Mouse (Mus musculus) forebrain, embryonic 13.5 days (tissue): ENCODE measurements around the gene Mrgprb8. TPM values are rescaled to one million over a fixed set of nuclear protein-coding genes. Genes with fewer than 3 reads are reported as not detected.
"Not testable (repeated sequence)": the region's sequence is repeated elsewhere in the genome, so short reads cannot be mapped to it uniquely, and the experiment has no call there.

Experiments used
- ATAC-seq: fragments of 200-750 bp; cut with Nextera tagmentation; 2 replicates; pipeline ENCODE4 v1.8.0; 2017
- H3K27ac ChIP-seq: fragments of 300-500 bp; sonication (generic); 2 replicates; pipeline ENCODE4 v1.5.1; 2015; ENCODE audit warnings: inconsistent platforms, mild to moderate bottlenecking, moderate library complexity
- H3K27me3 ChIP-seq: fragments of 300-500 bp; sonication (generic); 2 replicates; pipeline ENCODE4 v1.6.1; 2015; ENCODE audit warnings: mild to moderate bottlenecking, inconsistent platforms
- H3K36me3 ChIP-seq: fragments of 300-500 bp; sonication (generic); 2 replicates; pipeline ENCODE4 v1.6.1; 2015; ENCODE audit warnings: mild to moderate bottlenecking, inconsistent platforms; ENCODE audit not compliant: poor library complexity, severe bottlenecking
- H3K4me1 ChIP-seq: fragments of 300-500 bp; sonication (generic); 2 replicates; pipeline ENCODE4 v1.6.1; 2015; ENCODE audit warnings: inconsistent platforms
- H3K4me2 ChIP-seq: fragments of 300-500 bp; sonication (generic); 2 replicates; pipeline ENCODE4 v1.6.1; 2015; ENCODE audit warnings: inconsistent platforms, mild to moderate bottlenecking, moderate library complexity
- H3K4me3 ChIP-seq: fragments of 300-500 bp; sonication (generic); 2 replicates; pipeline ENCODE4 v1.5.1; 2015; ENCODE audit warnings: mild to moderate bottlenecking, inconsistent platforms
- H3K9ac ChIP-seq: fragments of 300-500 bp; sonication (generic); 2 replicates; pipeline ENCODE4 v1.6.1; 2015; ENCODE audit warnings: mild to moderate bottlenecking, inconsistent platforms
- H3K9me3 ChIP-seq: fragments of 300-500 bp; sonication (generic); replicated peaks from 2 replicates; pipeline ENCODE4 v1.6.1; 2016; ENCODE audit warnings: inconsistent platforms
- WGBS: fragments of 180-500 bp; shearing (Covaris S2); methylation state at CpG from one replicate; pipeline ENCODE4 v1.1.7; 2015; 5-methylcytosine and 5-hydroxymethylcytosine counted together
- polyA plus RNA-seq: library from polyadenylated mRNA; unstranded; fragments of >200 nt; fragmentation: Nextera tagmentation; extraction: Ambion mirVana; gene quantifications from 2 replicates; pipeline ENCODE4 v1.2.1, GENCODE M21; 2015

The Mrgprb8 gene
- polyA plus RNA-seq, result not detected in 2 replicates

- no peak within 1 kb of the TSS for H3K4me3 ChIP-seq
- H3K27ac ChIP-seq, result no peak within 1 kb of the TSS
- no peaks in the 10 kb centered on the region for H3K27me3 ChIP-seq
- no peaks in the 10 kb centered on the region for H3K4me1 ChIP-seq
- no peaks in the 10 kb centered on the region for H3K36me3 ChIP-seq
- no peak within 1 kb of the TSS for H3K4me2 ChIP-seq
- ATAC-seq, result no peak
- 83% methylated on average over 2 of the region's 2 CpGs for WGBS
- H3K9me3 ChIP-seq, result peaks cover 43% of the 10 kb centered on the region
- no peak within 1 kb of the TSS for H3K9ac ChIP-seq
Measured at GRCm38 (mm10) chr7:48388226-48388625, at the start of gene Mrgprb8. Gene Mrgprb8 (plus strand): TSS chr7:48388526.

GRCm38 (mm10) chr7:48435936-48436335, 47.6 kb downstream of the Mrgprb8 start:
- peaks cover 30% of the 10 kb centered on the region for H3K9me3 ChIP-seq
- H3K4me1 ChIP-seq, H3K4me2 ChIP-seq, ATAC-seq, H3K27me3 ChIP-seq, H3K36me3 ChIP-seq, H3K9ac ChIP-seq, H3K4me3 ChIP-seq, H3K27ac ChIP-seq: not testable (repeated sequence)
- 80% methylated on average over 3 of the region's 3 CpGs for WGBS

DNA sequence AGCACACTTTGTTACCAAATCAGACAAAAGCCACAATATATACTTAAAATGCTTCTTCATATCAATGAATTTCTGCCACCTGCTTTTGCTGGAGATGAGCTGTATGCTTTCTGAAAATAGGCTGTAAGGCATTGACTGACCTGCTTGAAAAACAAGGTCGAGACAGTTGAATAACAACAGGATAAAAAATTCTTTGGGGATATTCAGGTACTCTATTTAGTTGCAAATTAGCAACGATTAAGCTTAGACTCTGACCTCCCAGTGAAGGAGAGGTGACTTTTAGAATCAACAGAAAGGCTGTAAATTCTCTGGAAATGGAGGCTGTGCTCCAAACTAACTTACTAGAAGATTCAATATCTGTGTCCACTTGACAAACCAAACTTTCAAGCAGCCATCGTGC, 48.3 kb downstream of the Mrgprb8 start:
- WGBS, result 58% methylated on average over 3 of the region's 3 CpGs
- no peak overlapping the region for H3K4me3 ChIP-seq

More for the DNA sequence above, 48.3 kb downstream of the Mrgprb8 start:
- H3K4me2 ChIP-seq, result no peak overlapping the region
- no peak overlapping the region for H3K9ac ChIP-seq
- no peaks in the 10 kb centered on the region for H3K4me1 ChIP-seq
- H3K9me3 ChIP-seq, result peaks cover 33% of the 10 kb centered on the region
- H3K27me3 ChIP-seq, result no peaks in the 10 kb centered on the region
- no peak for ATAC-seq
- H3K36me3 ChIP-seq, result no peaks in the 10 kb centered on the region
- no peak overlapping the region for H3K27ac ChIP-seq

Other genes with a start within 250 kb of the Mrgprb8 start
- gene Mrgprb5, start 219.5 kb upstream of the Mrgprb8 start, polyA plus RNA-seq, result not detected in 2 replicates
- not detected in 2 replicates for gene Mrgprb4, start 189.2 kb upstream of the Mrgprb8 start, polyA plus RNA-seq
- not detected in 2 replicates for gene Mrgprb1, start 67.8 kb downstream of the Mrgprb8 start, polyA plus RNA-seq
- gene Mrgprx2, start 110.8 kb downstream of the Mrgprb8 start, polyA plus RNA-seq, result not detected in 2 replicates
- gene Mrgprb2, start 169.6 kb downstream of the Mrgprb8 start, polyA plus RNA-seq, result not detected in 2 replicates